Mouse (Mus musculus): ENCODE measurements around the gene 4931428F04Rik. TPM values are rescaled to one million over a fixed set of nuclear protein-coding genes. Genes with fewer than 3 reads are reported as not detected.

The 4931428F04Rik gene
- polyA plus RNA-seq, 1 experiment from 2014 or later: 0.65 TPM

DNA sequence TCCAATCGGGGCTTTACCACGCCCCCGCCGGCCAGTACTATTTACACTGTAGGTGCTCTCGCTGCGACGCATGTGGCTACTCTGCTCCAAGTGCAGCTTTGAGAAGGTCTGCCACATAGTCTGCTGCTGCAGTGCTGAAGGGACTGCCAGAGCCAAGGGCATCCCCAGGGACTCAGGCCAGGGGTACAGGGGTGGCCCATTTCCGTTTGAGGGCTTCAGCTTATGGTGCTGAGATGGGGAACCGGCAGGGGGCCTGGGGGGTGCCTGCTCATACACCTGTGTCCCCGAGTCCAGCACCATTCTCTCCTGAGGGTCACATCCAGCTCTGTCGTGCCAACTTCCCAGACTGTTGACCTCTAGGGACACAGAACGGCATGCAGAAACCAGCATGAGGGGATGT, 4.2 kb downstream of the 4931428F04Rik start:
- Histone ChIP-seq H3K4me1 (ENCODE audit: insufficient read depth) (peaks cover 25% of the 10 kb centered on the region), H3K27ac (ENCODE audit: low read depth) (no peak overlapping the region), H3K4me3 (ENCODE audit: low read depth, low read length) (no peak overlapping the region), H3K9ac (replicated peaks) (no peak overlapping the region), H3K4me2 (ENCODE audit: low read depth, low read length) (no peak overlapping the region), H3K9me3 (ENCODE audit: low read length) (no peaks in the 10 kb centered on the region), H3K36me3 (replicated peaks; ENCODE audit: insufficient read depth, low read length) (no peaks in the 10 kb centered on the region), H3K27me3 (ENCODE audit: insufficient read depth, low read length) (peaks cover 11% of the 10 kb centered on the region)
- WGBS (ENCODE audit: insufficient replicate concordance): 54% methylated on average over 12 of the region's 12 CpGs
- TF ChIP-seq EP300 (IDR thresholded peaks at IDR 0.05; ENCODE audit: low read depth) (no peak), CTCF (IDR thresholded peaks at IDR 0.05; ENCODE audit: low read depth) (no peak)
- DNase-seq (no peak), ATAC-seq (no peak)

DNA sequence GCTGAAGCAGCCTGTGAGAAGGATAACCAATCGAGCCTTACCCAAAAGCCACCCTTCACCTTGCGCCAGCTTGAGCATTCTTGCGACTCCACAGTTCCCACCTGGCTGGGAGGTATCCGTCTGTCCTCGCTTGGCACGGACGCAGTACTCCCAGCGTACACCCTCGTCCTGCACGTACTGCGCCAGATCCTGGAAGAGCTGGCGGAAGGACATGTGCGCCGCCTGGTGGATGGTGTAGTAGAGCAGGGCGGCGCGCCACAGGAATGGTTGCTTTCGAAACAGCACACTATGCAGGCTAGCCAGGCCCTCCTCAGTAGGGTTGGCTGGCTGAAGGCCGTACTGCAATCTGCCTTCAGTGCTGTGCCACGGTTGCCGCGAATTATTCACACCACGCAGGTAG, 6.6 kb downstream of the 4931428F04Rik start:
- ATAC-seq: peak; percentile 86
- peak; percentile 97 for TF ChIP-seq CTCF (IDR thresholded peaks at IDR 0.05; ENCODE audit: low read depth)
- no peak for TF ChIP-seq EP300 (IDR thresholded peaks at IDR 0.05; ENCODE audit: low read depth)
- 23% methylated on average over 23 of the region's 23 CpGs for WGBS (ENCODE audit: insufficient replicate concordance)
- peak overlapping the region; percentile 33; the same call in 1 of the 2 replicates for H3K4me2 ChIP-seq (ENCODE audit: low read depth, low read length)
- no peak overlapping the region for H3K4me3 ChIP-seq (ENCODE audit: low read depth, low read length)
- H3K4me1 ChIP-seq (ENCODE audit: insufficient read depth): peaks cover 15% of the 10 kb centered on the region
- peaks cover 23% of the 10 kb centered on the region for H3K27me3 ChIP-seq (ENCODE audit: insufficient read depth, low read length)
- H3K9me3 ChIP-seq (ENCODE audit: low read length): no peaks in the 10 kb centered on the region
- no peaks in the 10 kb centered on the region for H3K36me3 ChIP-seq (replicated peaks; ENCODE audit: insufficient read depth, low read length)
- H3K27ac ChIP-seq (ENCODE audit: low read depth): no peak overlapping the region
- DNase-seq: peak; percentile 81
- no peak overlapping the region for H3K9ac ChIP-seq (replicated peaks)

DNA sequence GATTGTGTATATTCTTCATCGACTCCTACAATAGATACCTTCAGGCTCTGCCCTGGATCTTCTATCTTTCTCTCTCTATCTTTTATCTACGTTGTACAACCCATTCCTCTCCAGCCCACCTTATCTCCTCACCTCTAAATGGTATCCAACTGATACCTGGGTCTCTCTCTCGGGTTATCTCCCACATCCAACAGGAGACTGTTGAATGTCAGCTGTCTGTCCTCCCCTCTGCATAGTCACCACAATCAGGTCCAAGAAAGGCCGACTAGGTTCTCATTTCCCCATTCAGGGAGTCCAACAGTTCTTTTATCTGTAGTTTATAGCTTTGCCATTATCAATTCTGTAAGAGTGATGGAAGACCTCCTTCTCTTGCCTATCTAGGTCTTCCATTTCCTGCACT, 7.4 kb downstream of the 4931428F04Rik start:
- no peak overlapping the region for H3K27ac ChIP-seq (ENCODE audit: low read depth)
- H3K9ac ChIP-seq (replicated peaks): no peak overlapping the region
- no peak overlapping the region for H3K4me2 ChIP-seq (ENCODE audit: low read depth, low read length)
- peaks cover 31% of the 10 kb centered on the region for H3K27me3 ChIP-seq (ENCODE audit: insufficient read depth, low read length)
- no peak overlapping the region for H3K4me3 ChIP-seq (ENCODE audit: low read depth, low read length)
- WGBS (ENCODE audit: insufficient replicate concordance): 56% methylated on average over 4 of the region's 4 CpGs
- ATAC-seq (no peak), DNase-seq (no peak)
- no peak for TF ChIP-seq EP300 (IDR thresholded peaks at IDR 0.05; ENCODE audit: low read depth)
- TF ChIP-seq CTCF (IDR thresholded peaks at IDR 0.05; ENCODE audit: low read depth): no peak
- peaks cover 15% of the 10 kb centered on the region for H3K4me1 ChIP-seq (ENCODE audit: insufficient read depth)
- no peaks in the 10 kb centered on the region for H3K36me3 ChIP-seq (replicated peaks; ENCODE audit: insufficient read depth, low read length)
- H3K9me3 ChIP-seq (ENCODE audit: low read length): no peaks in the 10 kb centered on the region

DNA sequence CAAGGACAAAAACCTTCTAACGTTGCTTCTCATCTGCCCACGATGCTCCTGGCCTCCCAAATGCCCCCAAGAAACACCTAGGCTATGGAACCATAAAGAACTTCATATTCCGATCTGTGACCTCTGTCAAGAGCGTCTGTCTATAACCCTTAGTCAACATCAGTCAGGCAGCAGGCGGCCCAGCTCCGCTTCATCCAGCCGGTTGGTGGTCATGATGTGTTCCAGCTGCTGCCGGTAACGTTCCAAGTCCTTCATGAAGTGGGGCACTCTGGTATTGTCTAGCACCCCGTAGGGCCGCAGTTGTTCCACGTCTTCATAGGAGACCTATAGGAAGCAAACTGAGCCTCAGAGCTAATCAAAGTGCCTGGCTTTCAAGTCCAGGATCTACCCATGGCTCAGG, 7.8 kb downstream of the 4931428F04Rik start:
- WGBS (ENCODE audit: insufficient replicate concordance): 85% methylated on average over 12 of the region's 12 CpGs
- Histone ChIP-seq H3K4me2 (ENCODE audit: low read depth, low read length) (no peak overlapping the region), H3K36me3 (replicated peaks; ENCODE audit: insufficient read depth, low read length) (no peaks in the 10 kb centered on the region), H3K4me1 (ENCODE audit: insufficient read depth) (peaks cover 15% of the 10 kb centered on the region), H3K9ac (replicated peaks) (no peak overlapping the region), H3K4me3 (ENCODE audit: low read depth, low read length) (no peak overlapping the region), H3K9me3 (ENCODE audit: low read length) (no peaks in the 10 kb centered on the region), H3K27me3 (ENCODE audit: insufficient read depth, low read length) (peaks cover 35% of the 10 kb centered on the region), H3K27ac (ENCODE audit: low read depth) (no peak overlapping the region)
- ATAC-seq (no peak), DNase-seq (no peak)
- TF ChIP-seq EP300 (IDR thresholded peaks at IDR 0.05; ENCODE audit: low read depth) (no peak), CTCF (IDR thresholded peaks at IDR 0.05; ENCODE audit: low read depth) (no peak)

DNA sequence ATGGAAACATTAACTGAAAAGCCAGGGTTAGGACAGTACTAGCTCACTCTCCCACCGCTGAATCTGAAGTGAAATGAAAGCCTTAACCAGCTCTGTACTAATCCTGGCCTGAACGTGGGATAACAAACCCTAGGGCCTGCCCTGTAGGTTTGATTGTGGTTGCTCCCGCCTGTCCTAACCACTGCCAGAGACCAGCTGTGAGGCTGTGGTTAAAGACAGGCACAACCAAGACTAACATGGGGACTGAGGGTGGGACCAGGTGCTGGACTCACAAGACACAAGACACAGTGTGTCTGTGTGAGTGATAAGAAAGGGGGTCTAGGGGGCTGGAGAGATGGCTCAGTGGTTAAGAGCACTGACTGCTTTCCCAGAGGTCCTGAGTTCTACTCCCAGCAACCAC, 9.1 kb downstream of the 4931428F04Rik start:
- no peak for TF ChIP-seq EP300 (IDR thresholded peaks at IDR 0.05; ENCODE audit: low read depth)
- no peak for TF ChIP-seq CTCF (IDR thresholded peaks at IDR 0.05; ENCODE audit: low read depth)
- H3K9ac ChIP-seq (replicated peaks): no peak overlapping the region
- H3K4me2 ChIP-seq (ENCODE audit: low read depth, low read length): no peak overlapping the region
- no peak overlapping the region for H3K27ac ChIP-seq (ENCODE audit: low read depth)
- H3K27me3 ChIP-seq (ENCODE audit: insufficient read depth, low read length): peaks cover 46% of the 10 kb centered on the region
- peaks cover 23% of the 10 kb centered on the region for H3K4me1 ChIP-seq (ENCODE audit: insufficient read depth)
- 51% methylated on average over 3 of the region's 3 CpGs for WGBS (ENCODE audit: insufficient replicate concordance)
- no peak for DNase-seq
- ATAC-seq: no peak
- no peak overlapping the region for H3K4me3 ChIP-seq (ENCODE audit: low read depth, low read length)
- no peaks in the 10 kb centered on the region for H3K36me3 ChIP-seq (replicated peaks; ENCODE audit: insufficient read depth, low read length)
- no peaks in the 10 kb centered on the region for H3K9me3 ChIP-seq (ENCODE audit: low read length)

DNA sequence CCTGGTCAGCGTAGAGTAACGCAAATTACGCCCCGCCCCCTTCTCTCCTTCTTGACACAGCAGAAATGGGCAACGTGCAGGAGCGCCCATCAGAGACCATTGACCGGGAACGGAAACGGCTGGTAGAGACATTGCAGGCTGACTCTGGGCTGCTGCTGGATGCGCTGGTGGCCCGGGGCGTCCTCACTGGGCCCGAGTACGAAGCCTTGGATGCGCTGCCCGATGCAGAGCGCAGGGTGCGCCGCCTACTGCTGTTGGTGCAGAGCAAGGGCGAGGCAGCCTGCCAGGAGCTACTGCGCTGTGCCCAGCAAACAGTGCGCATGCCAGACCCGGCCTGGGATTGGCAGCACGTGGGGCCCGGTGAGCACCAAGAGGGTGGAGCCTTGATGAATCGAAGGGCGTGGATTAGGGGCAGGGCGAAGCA, 10.7 kb downstream of the 4931428F04Rik start:
- H3K4me3 ChIP-seq (ENCODE audit: low read depth, low read length): peak overlapping the region; percentile 4; the same call in 1 of the 2 replicates
- H3K9ac ChIP-seq (replicated peaks): no peak overlapping the region
- H3K27ac ChIP-seq (ENCODE audit: low read depth): no peak overlapping the region
- no peaks in the 10 kb centered on the region for H3K36me3 ChIP-seq (replicated peaks; ENCODE audit: insufficient read depth, low read length)
- no peaks in the 10 kb centered on the region for H3K9me3 ChIP-seq (ENCODE audit: low read length)
- WGBS (ENCODE audit: insufficient replicate concordance): 1% methylated on average over 28 of the region's 28 CpGs
- H3K4me2 ChIP-seq (ENCODE audit: low read depth, low read length): peak overlapping the region; percentile 40
- TF ChIP-seq EP300 (IDR thresholded peaks at IDR 0.05; ENCODE audit: low read depth) (no peak), CTCF (IDR thresholded peaks at IDR 0.05; ENCODE audit: low read depth) (peak; percentile 36; the same call in 1 of the 2 replicates)
- peaks cover 61% of the 10 kb centered on the region for H3K27me3 ChIP-seq (ENCODE audit: insufficient read depth, low read length)
- peak; percentile 67 for ATAC-seq
- peak; percentile 62 for DNase-seq
- H3K4me1 ChIP-seq (ENCODE audit: insufficient read depth): peaks cover 23% of the 10 kb centered on the region

All from liver, postnatal 0 days (tissue).